Mouse (Mus musculus) neural tube, embryonic 10.5 days (tissue): Measurements from ENCODE around the gene A630076J17Rik.

Source experiments
- DNase-seq: peaks from one replicate; pipeline ENCODE4 v3.0.0-alpha.2; 2017; ENCODE audit warnings: low spot score; ENCODE audit errors: extremely low spot score

The A630076J17Rik gene

DNA sequence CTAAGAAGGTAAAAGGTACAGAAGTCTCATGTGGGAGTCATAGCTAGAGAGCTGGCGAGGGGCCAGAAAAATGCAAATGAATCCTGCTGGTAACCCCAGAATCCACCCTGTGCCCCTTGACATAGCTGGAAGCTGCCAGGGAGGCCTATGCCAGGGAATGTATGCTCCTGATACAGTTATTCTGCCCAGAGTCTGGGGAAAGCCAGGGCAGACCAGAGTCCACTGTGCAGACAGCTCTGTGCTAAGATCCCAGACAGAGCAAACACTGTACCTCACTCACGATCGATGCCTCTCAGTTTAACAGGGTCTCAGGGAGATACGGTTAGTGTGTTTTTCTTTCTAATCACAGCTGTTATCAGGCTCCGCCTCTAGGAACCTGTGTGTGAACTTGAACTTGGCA, 592 bp upstream of the A630076J17Rik start:
- no peak for DNase-seq

GRCm38 (mm10) chr3:107231202-107231601, 788 bp downstream of the A630076J17Rik start:
- no peak for DNase-seq

- peak; percentile 85 for DNase-seq
These were observed 3.0 kb downstream of the A630076J17Rik start for GRCm38 (mm10) chr3:107233351-107233813.

- no peak for DNase-seq
These were observed 3.5 kb downstream of the A630076J17Rik start for GRCm38 (mm10) chr3:107233945-107234344.

- no peak for DNase-seq
These were observed 7.6 kb downstream of the A630076J17Rik start for GRCm38 (mm10) chr3:107238051-107238450.

DNA sequence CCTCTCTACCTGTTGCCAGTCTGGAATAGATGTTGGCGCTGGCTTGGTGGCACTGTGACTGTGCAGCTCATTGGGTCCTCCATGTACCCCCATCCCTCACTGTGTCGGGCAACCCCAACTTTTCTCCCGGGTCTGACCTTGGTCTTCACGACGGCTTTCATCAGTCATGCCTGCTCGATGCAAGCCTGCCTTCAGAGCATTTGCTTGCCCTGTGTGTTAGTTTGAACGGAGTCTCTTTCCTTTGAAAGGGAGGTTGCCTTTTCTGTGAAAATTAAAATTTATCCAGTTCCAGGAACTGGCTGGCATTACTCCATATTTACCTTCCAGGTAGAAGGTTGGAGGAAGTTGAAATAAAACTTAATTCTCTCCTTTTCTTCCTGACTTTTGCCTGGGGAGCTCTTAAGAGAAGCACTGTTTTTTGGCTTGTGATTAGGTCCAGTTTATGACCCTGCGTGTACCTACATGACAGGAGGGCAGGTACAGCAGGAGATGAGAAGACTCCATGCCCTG, 8.1 kb downstream of the A630076J17Rik start:
- DNase-seq: no peak

DNA sequence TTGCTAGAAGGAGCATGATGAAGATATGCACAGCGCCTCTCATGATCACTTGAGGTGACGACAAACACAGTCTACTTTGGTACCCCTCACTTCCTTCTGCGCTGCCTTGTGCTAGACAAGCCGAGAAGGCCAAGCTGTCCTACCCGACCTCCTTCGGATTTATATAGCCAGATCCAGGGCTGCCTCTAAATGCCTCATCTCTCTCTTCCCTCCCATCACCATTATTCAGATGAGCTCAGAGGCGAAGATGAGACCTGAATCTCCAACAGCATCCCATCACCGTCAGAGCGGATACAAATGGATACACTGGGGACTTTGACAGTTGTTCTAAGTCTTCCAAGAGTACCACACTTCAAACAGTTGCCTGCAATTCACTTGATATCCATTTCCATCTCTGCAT, 9.2 kb downstream of the A630076J17Rik start, which contains the start of gene Prok1:
Gene Prok1, minus strand, starts transcription at position 101 of the 400 bp plus-strand sequence.
- no peak for DNase-seq

DNA sequence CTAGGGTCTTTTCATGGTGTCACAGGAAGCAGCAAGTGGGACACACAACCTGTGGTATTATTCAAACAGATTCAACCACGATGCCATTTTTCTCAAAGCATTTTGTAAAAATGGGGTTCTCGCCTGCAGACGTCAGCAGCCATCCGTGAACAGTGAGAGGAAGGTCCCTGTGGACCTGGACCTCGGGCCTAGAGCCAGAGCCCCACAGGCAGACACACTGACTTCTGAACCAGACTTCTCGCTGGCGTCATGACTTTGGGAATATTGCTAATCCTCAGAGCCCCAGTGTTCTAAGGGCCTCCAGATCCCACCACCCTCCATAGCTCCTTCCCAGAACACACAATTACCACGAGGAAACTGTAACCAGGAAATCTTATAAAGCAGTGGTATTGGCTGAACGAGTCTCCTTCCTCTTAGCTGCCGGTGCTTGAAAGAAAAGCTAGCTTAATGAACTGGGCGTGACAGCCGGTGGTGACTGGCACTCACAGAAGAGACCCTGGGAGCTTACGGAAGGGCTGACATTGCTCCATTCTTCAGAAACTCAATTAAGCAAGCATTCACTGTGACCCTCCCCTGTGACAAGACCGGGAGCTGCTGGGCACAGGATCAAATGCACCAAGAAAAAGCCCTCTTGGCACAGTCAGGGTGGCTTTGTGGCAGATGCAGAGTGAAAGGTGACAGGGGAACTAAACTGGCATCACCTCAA, 11.1 kb downstream of the A630076J17Rik start:
- DNase-seq: no peak

GRCm38 (mm10) chr3:107246876-107247275, 16.5 kb downstream of the A630076J17Rik start:
- DNase-seq: no peak

- DNase-seq: no peak
These were observed 18.6 kb downstream of the A630076J17Rik start for GRCm38 (mm10) chr3:107249042-107249441.

GRCm38 (mm10) chr3:107250320-107250719, 19.9 kb downstream of the A630076J17Rik start:
- no peak for DNase-seq

GRCm38 (mm10) chr3:107252035-107252434, 21.6 kb downstream of the A630076J17Rik start:
- no peak for DNase-seq

DNA sequence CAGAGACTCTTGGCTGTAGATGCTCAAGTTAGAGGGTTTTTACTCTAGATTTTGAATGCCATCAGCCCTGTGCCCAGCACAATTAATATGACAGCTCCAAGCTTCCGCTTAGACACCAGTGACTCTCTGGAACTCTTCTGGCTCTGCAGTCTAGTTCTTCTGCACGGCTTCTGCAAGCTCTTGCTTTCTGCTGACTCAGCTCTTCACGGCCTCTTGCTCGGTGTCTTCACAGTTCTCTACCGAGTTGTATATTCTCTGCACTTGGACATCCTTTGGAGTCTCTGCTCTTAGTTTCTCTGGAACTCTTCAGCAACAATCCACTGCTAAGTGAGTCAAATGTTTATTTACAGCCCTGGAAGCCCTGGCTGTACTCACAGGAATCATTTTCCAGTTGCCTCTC, 23.5 kb downstream of the A630076J17Rik start:
- no peak for DNase-seq

DNA sequence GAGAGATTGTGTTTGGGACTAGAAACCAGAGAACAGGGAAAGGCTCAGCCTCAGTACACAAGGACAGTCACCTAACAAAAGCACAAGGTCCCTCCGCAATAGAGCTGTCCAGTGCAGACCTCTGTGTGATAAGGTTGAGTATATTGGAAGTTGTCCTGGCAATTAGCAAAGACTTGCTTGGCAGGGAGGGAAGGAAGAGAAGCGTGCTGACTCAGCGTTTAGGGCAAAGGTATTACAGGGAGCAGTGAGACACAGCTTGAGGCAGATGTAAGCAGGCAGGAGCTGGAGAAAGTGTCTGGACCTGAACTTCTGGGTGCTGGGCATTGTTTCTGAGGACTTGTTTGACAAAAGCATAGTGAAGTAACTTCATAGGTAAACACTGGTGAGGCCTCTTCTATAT, 25.6 kb downstream of the A630076J17Rik start:
- DNase-seq: no peak

DNA sequence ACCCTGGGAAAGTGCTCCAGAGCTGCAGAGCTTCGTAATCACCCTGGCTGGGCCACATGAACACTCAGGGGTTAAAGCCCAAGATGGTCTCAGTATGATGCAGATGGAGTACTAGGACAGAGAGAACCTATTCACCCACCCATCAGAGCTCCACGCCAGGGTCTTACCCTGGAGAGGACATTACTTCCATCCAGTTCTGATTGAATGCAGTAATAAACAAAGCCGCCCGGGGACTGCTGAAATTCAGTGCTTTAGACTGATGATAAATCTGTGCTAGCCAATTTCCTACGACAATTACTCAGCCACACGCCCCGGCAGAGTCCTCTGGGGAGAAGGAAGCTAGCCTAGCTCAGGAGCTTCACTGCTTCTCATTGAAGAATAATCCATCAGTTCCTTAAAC, 26.3 kb downstream of the A630076J17Rik start:
- no peak for DNase-seq

GRCm38 (mm10) chr3:107257924-107258323, 27.5 kb downstream of the A630076J17Rik start:
- DNase-seq: no peak

DNA sequence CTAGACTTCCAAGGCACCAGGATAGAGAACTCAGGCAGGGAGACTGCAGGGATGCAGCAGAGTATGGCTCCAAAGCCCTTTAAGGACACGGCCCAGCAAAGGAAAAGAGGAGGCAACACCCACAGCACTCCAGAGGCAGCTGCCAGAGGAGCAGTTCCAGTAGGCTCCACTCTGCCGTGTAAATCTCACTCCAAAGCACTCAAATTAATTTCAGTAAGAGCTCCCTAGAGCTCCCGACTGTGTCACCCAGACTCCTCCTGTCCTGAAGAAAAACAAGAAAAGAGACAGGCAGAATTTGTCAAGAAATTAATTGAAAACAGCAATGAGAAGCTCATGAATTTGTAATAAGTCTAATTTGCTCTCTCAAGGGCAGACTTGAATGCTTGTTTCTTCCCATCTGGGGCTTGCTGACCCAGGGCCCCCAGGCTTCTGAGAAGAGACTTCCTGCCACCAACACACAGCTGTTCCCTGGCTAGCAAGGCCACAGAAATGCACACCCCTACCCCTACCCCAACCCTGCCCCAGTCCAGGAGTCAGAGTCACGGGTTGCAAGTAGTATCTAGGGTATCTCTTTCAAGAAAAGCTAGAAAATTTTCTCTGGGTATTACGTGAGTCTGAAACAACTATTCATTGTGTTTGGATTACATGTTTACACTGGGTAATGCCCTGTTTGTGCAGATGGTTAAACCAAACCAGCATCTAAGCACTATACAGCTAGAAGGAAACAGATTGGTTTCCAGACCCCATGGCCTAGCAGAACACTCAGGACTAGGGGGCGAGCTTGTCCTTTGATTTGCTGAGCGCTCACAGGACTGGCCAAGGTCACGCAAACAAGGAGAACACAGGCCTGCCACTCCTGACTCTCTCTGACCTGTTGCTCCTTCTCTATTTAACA, 30.8 kb downstream of the A630076J17Rik start:
- DNase-seq: no peak

GRCm38 (mm10) chr3:107261851-107262165, 31.4 kb downstream of the A630076J17Rik start:
- no peak for DNase-seq

DNA sequence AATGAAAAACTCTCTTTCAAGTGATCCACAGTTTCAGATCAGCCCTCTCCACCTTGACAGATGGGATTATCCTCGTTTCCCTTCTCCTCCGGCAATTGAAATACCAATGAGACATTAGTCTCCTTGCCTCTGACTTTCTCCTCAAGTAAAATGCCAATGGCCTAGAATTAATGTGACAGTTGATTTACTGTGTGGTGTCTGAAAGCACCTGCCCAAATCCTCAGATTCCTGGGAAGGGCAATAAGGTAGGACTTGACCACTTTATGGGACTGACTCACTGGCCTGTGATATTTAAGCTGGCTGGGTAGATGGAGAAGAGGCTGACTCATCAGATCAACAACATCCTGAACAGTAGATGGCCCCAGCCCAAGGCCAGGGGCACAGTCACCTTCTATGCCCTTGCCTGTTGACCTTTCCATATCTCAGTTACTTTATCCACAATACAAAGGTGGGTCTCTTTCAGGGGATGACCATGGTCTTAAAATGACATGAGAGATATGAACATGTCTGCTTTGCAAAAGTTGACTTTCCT, 36.5 kb downstream of the A630076J17Rik start:
- no peak for DNase-seq

DNA sequence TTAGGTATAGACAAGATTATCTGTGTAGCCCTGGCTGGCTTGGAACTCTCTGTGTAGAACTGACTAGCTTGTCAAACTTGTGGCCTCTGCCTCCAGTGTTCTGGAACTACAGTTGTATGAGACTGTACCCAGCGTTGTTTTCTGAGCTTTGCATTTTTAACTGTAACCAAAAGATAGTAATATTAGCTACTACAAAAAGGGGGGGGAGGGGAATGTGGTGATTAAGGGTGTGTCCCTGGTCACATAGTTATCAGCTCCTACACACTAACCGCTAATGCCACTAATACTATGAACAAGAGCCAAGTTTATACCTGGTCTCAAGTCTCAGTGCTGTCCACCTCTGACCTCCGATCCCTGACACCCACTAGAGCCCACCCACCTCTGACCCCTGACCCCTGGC, 42.0 kb downstream of the A630076J17Rik start:
- no peak for DNase-seq

DNA sequence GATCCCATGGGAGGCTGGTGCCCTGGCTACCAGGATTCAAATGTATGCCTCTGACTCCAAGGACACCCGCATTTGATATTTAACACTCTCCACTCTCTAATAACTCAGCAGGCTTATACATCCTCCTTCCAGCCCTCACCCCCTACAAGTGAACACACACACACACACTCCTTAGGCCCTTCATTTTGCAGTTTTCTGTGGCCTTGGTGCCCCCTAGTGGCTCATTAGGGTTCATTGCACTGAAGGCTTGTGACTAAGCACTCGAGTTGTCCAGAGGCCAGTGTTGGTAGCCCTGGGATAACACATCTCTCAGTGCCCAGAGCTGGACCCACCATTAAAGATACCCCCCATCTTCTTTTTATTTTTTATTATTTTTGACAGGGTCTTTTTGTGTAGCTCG, 43.4 kb downstream of the A630076J17Rik start:
- peak; percentile 48 for DNase-seq

GRCm38 (mm10) chr3:107275351-107275750, 44.9 kb downstream of the A630076J17Rik start:
- no peak for DNase-seq
